Mouse (Mus musculus): Measurements from ENCODE around the gene Coil. TPM values are rescaled to one million over a fixed set of nuclear protein-coding genes. Genes with fewer than 3 reads are reported as not detected.

The Coil gene
- polyA plus RNA-seq, 1 experiment, result 3.1 TPM

DNA sequence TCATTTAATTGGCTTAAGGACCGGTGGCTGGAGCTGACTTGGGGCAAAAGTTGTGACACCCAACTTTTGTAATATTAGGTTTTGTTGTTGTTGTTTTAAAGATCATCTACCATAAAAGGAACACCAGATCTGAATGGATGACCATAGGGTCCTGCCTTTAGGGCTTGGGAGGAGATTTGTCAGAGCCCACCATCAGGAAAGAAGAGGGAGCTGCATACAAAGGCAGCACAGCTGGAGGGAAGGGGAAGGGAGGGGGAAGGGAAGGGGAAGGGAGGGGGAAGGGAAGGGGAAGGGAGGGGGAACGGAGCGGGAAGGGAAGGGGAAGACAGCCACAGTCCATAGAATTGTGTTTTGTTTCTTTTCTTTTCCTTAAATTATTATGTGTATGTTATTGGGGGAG is 28.4 kb downstream of the Coil start:
- peaks cover 5% of the 10 kb centered on the region for H3K79me2 ChIP-seq (ENCODE audit: control insufficient read depth, insufficient read depth)
- H3K36me3 ChIP-seq (ENCODE audit: control insufficient read depth, insufficient read depth), result no peaks in the 10 kb centered on the region
- H3K4me2 ChIP-seq (ENCODE audit: low read depth), result no peak overlapping the region
- no peak overlapping the region for H3ac ChIP-seq (ENCODE audit: control insufficient read depth, insufficient read length)
- H3K27me3 ChIP-seq (ENCODE audit: control insufficient read depth, insufficient read depth, insufficient read length), result no peaks in the 10 kb centered on the region
- peak overlapping the region; percentile 40 for H3K4me3 ChIP-seq
- TF ChIP-seq MYOG (IDR thresholded peaks at IDR 0.05; ENCODE audit: control insufficient read depth in 1 of 3, insufficient read depth in 1 of 3, insufficient read length in 2 of 3, low read depth in 2 of 3) (no peak), E2F4 (IDR thresholded peaks at IDR 0.05; ENCODE audit: insufficient read depth) (no peak), MYOD1 (IDR thresholded peaks at IDR 0.05; ENCODE audit: control insufficient read depth in 1 of 3, insufficient read length in 2 of 3, low read depth in 2 of 3) (no peak), MAX (IDR thresholded peaks at IDR 0.05; ENCODE audit: low read depth) (no peak), SRF (IDR thresholded peaks at IDR 0.05; ENCODE audit: control insufficient read depth, insufficient read length, low read depth) (no peak), REST (IDR thresholded peaks at IDR 0.05; ENCODE audit: insufficient read depth, insufficient read length) (no peak), POLR2A (IDR thresholded peaks at IDR 0.05; ENCODE audit: insufficient read length, low read depth) (no peak), USF1 (IDR thresholded peaks at IDR 0.05; ENCODE audit: low read depth) (no peak), CEBPB (IDR thresholded peaks at IDR 0.05; ENCODE audit: insufficient read depth, poor library complexity, severe bottlenecking) (no peak), POLR2AphosphoS2 (IDR thresholded peaks at IDR 0.05; ENCODE audit: insufficient read length, low read depth) (no peak), TCF3 (IDR thresholded peaks at IDR 0.05; ENCODE audit: insufficient read length, low read depth) (no peak), TCF12 (IDR thresholded peaks at IDR 0.05; ENCODE audit: insufficient read depth, poor library complexity, severe bottlenecking) (no peak)

- H3ac ChIP-seq (ENCODE audit: control insufficient read depth, insufficient read length), result peak within 1 kb of the TSS; percentile 37
- TF ChIP-seq MYOD1 (IDR thresholded peaks at IDR 0.05; ENCODE audit: control insufficient read depth in 1 of 3, insufficient read length in 2 of 3, low read depth in 2 of 3), result peak in 2 of 3 experiments; percentile 71 to 73
- TF ChIP-seq MYOG (IDR thresholded peaks at IDR 0.05; ENCODE audit: control insufficient read depth in 1 of 3, insufficient read depth in 1 of 3, insufficient read length in 2 of 3, low read depth in 2 of 3), result peak in 1 of 3 experiments; percentile 45
- peak; percentile 85 for TF ChIP-seq POLR2AphosphoS2 (IDR thresholded peaks at IDR 0.05; ENCODE audit: insufficient read length, low read depth)
- TF ChIP-seq POLR2A (IDR thresholded peaks at IDR 0.05; ENCODE audit: insufficient read length, low read depth), result peak; percentile 90
- no peak for TF ChIP-seq TCF12 (IDR thresholded peaks at IDR 0.05; ENCODE audit: insufficient read depth, poor library complexity, severe bottlenecking)
- TF ChIP-seq USF1 (IDR thresholded peaks at IDR 0.05; ENCODE audit: low read depth), result peak; percentile 86
- H3K27me3 ChIP-seq (ENCODE audit: control insufficient read depth, insufficient read depth, insufficient read length), result no peaks in the 10 kb centered on the region
- H3K36me3 ChIP-seq (ENCODE audit: control insufficient read depth, insufficient read depth), result no peaks in the 10 kb centered on the region
- H3K4me2 ChIP-seq (ENCODE audit: low read depth), result peak within 1 kb of the TSS; percentile 58
- peaks cover 5% of the 10 kb centered on the region for H3K79me2 ChIP-seq (ENCODE audit: control insufficient read depth, insufficient read depth)
- H3K4me3 ChIP-seq, result peak within 1 kb of the TSS; percentile 40
Observed at GRCm38 (mm10) chr11:88998974-88999722, 29.1 kb downstream of the Coil start, which contains the start of gene Trim25. Trim25 (plus strand) TSS chr11:88999376.

- H3K79me2 ChIP-seq (ENCODE audit: control insufficient read depth, insufficient read depth), result peaks cover 5% of the 10 kb centered on the region
- H3K4me2 ChIP-seq (ENCODE audit: low read depth), result peak overlapping the region; percentile 58
- TF ChIP-seq POLR2AphosphoS2 (IDR thresholded peaks at IDR 0.05; ENCODE audit: insufficient read length, low read depth) (no peak), SRF (IDR thresholded peaks at IDR 0.05; ENCODE audit: control insufficient read depth, insufficient read length, low read depth) (no peak), TCF12 (IDR thresholded peaks at IDR 0.05; ENCODE audit: insufficient read depth, poor library complexity, severe bottlenecking) (no peak), USF1 (IDR thresholded peaks at IDR 0.05; ENCODE audit: low read depth) (no peak), REST (IDR thresholded peaks at IDR 0.05; ENCODE audit: insufficient read depth, insufficient read length) (no peak), E2F4 (IDR thresholded peaks at IDR 0.05; ENCODE audit: insufficient read depth) (no peak), POLR2A (IDR thresholded peaks at IDR 0.05; ENCODE audit: insufficient read length, low read depth) (no peak), MAX (IDR thresholded peaks at IDR 0.05; ENCODE audit: low read depth) (no peak), CEBPB (IDR thresholded peaks at IDR 0.05; ENCODE audit: insufficient read depth, poor library complexity, severe bottlenecking) (no peak), MYOG (IDR thresholded peaks at IDR 0.05; ENCODE audit: control insufficient read depth in 1 of 3, insufficient read depth in 1 of 3, insufficient read length in 2 of 3, low read depth in 2 of 3) (no peak), MYOD1 (IDR thresholded peaks at IDR 0.05; ENCODE audit: control insufficient read depth in 1 of 3, insufficient read length in 2 of 3, low read depth in 2 of 3) (no peak), TCF3 (IDR thresholded peaks at IDR 0.05; ENCODE audit: insufficient read length, low read depth) (no peak)
- H3K27me3 ChIP-seq (ENCODE audit: control insufficient read depth, insufficient read depth, insufficient read length), result no peaks in the 10 kb centered on the region
- no peaks in the 10 kb centered on the region for H3K36me3 ChIP-seq (ENCODE audit: control insufficient read depth, insufficient read depth)
- H3ac ChIP-seq (ENCODE audit: control insufficient read depth, insufficient read length), result peak overlapping the region; percentile 37
- peak overlapping the region; percentile 40 for H3K4me3 ChIP-seq
Observed at GRCm38 (mm10) chr11:88999723-89000526, 29.9 kb downstream of the Coil start.

GRCm38 (mm10) chr11:89000527-89000819 is 30.4 kb downstream of the Coil start:
- H3K4me2 ChIP-seq (ENCODE audit: low read depth), result peak overlapping the region; percentile 58
- H3ac ChIP-seq (ENCODE audit: control insufficient read depth, insufficient read length), result no peak overlapping the region
- peaks cover 5% of the 10 kb centered on the region for H3K79me2 ChIP-seq (ENCODE audit: control insufficient read depth, insufficient read depth)
- H3K4me3 ChIP-seq, result peak overlapping the region; percentile 40
- no peaks in the 10 kb centered on the region for H3K36me3 ChIP-seq (ENCODE audit: control insufficient read depth, insufficient read depth)
- TF ChIP-seq TCF12 (IDR thresholded peaks at IDR 0.05; ENCODE audit: insufficient read depth, poor library complexity, severe bottlenecking) (no peak), SRF (IDR thresholded peaks at IDR 0.05; ENCODE audit: control insufficient read depth, insufficient read length, low read depth) (no peak), E2F4 (IDR thresholded peaks at IDR 0.05; ENCODE audit: insufficient read depth) (no peak), MYOD1 (IDR thresholded peaks at IDR 0.05; ENCODE audit: control insufficient read depth in 1 of 3, insufficient read length in 2 of 3, low read depth in 2 of 3) (no peak), TCF3 (IDR thresholded peaks at IDR 0.05; ENCODE audit: insufficient read length, low read depth) (no peak), POLR2A (IDR thresholded peaks at IDR 0.05; ENCODE audit: insufficient read length, low read depth) (no peak), MAX (IDR thresholded peaks at IDR 0.05; ENCODE audit: low read depth) (no peak), POLR2AphosphoS2 (IDR thresholded peaks at IDR 0.05; ENCODE audit: insufficient read length, low read depth) (no peak), USF1 (IDR thresholded peaks at IDR 0.05; ENCODE audit: low read depth) (no peak), REST (IDR thresholded peaks at IDR 0.05; ENCODE audit: insufficient read depth, insufficient read length) (no peak), CEBPB (IDR thresholded peaks at IDR 0.05; ENCODE audit: insufficient read depth, poor library complexity, severe bottlenecking) (no peak), MYOG (IDR thresholded peaks at IDR 0.05; ENCODE audit: control insufficient read depth in 1 of 3, insufficient read depth in 1 of 3, insufficient read length in 2 of 3, low read depth in 2 of 3) (no peak)
- H3K27me3 ChIP-seq (ENCODE audit: control insufficient read depth, insufficient read depth, insufficient read length), result no peaks in the 10 kb centered on the region
